Mouse (Mus musculus) MEL (cell line): Measurements from ENCODE around the gene Grap. TPM values are rescaled to one million over a fixed set of nuclear protein-coding genes. Genes with fewer than 3 reads are reported as not detected.
A peak's percentile ranks its signal among the peaks of the same experiment; 100 is the strongest.

Experiments
- DNase-seq: peaks from one replicate; pipeline ENCODE4 v3.0.0; 2011; ENCODE audit warnings: low read depth, low spot score
- H3K27ac ChIP-seq: 2 replicates; pipeline ENCODE4 v1.5.1; 2012; ENCODE audit warnings: low read depth, mild to moderate bottlenecking, control low read depth, low read length, moderate library complexity; ENCODE audit not compliant: control insufficient read depth
- H3K27me3 ChIP-seq, 2 experiments: fragments of 150-350 bp in 1 of 2; sonication (generic) in 1 of 2; 2 replicates each; pipeline ENCODE4 v1.6.1; 2012; ENCODE audit warnings: low read length in 2 of 2, mild to moderate bottlenecking in 2 of 2, improper control_type of control experiment in 1 of 2, moderate library complexity in 1 of 2; ENCODE audit not compliant: insufficient read depth in 2 of 2, control insufficient read depth in 1 of 2
- H3K36me3 ChIP-seq, 2 experiments: 2 replicates each; pipeline ENCODE4 v1.6.1; 2012 to 2014; ENCODE audit warnings: low read length in 2 of 2, improper control_type of control experiment in 1 of 2, inconsistent platforms in 1 of 2, mild to moderate bottlenecking in 1 of 2; ENCODE audit not compliant: insufficient read depth in 2 of 2, control insufficient read depth in 1 of 2
- H3K4me1 ChIP-seq, 2 experiments: fragments of 150-350 bp in 1 of 2; sonication (generic) in 1 of 2; 2 replicates each; pipeline ENCODE4 v1.6.1; 2012; ENCODE audit warnings: low read length in 2 of 2, improper control_type of control experiment in 1 of 2, mild to moderate bottlenecking in 1 of 2; ENCODE audit not compliant: insufficient read depth in 2 of 2, control insufficient read depth in 1 of 2
- H3K4me3 ChIP-seq, 2 experiments: fragments of 150-350 bp in 1 of 2; sonication (generic) in 1 of 2; 2 replicates each; pipeline ENCODE4 v1.5.1; 2012; ENCODE audit warnings: low read depth in 2 of 2, low read length in 2 of 2, mild to moderate bottlenecking in 2 of 2, moderate library complexity in 2 of 2, control low read depth in 1 of 2, improper control_type of control experiment in 1 of 2; ENCODE audit not compliant: control insufficient read depth in 1 of 2, insufficient read depth in 1 of 2
- H3K79me2 ChIP-seq: 2 replicates; pipeline ENCODE4 v1.6.1; 2012; ENCODE audit warnings: mild to moderate bottlenecking, low read length, moderate library complexity; ENCODE audit not compliant: control insufficient read depth, poor library complexity, insufficient read depth
- H3K9ac ChIP-seq: 2 replicates; pipeline ENCODE4 v1.6.1; 2012; ENCODE audit warnings: low read depth, mild to moderate bottlenecking, control low read depth, low read length, moderate library complexity; ENCODE audit not compliant: control insufficient read depth, poor library complexity, severe bottlenecking
- H3K9me3 ChIP-seq: fragments of 150-350 bp; sonication (generic); replicated peaks from 2 replicates; pipeline ENCODE4 v1.6.1; 2012; ENCODE audit warnings: mild to moderate bottlenecking, low read length, improper control_type of control experiment, moderate library complexity; ENCODE audit not compliant: insufficient read depth
- BHLHE40 ChIP-seq: IDR thresholded peaks from 2 replicates; pipeline ENCODE4 v1.6.1; 2012; ENCODE audit warnings: low read depth, mild to moderate bottlenecking, inconsistent platforms, low read length, improper control_type of control experiment, borderline replicate concordance
- CTCF ChIP-seq, 3 experiments: IDR thresholded peaks in 2 of 3; conservative IDR thresholded peaks in 1 of 3; 2 replicates each; pipeline ENCODE4 v1.5.1; 2011 to 2012; ENCODE audit warnings: low read length in 3 of 3, low read depth in 2 of 3, mild to moderate bottlenecking in 2 of 3, improper control_type of control experiment in 1 of 3, inconsistent platforms in 1 of 3, mixed read lengths in 1 of 3, moderate library complexity in 1 of 3; ENCODE audit not compliant: control insufficient read depth in 1 of 3, insufficient read depth in 1 of 3, poor library complexity in 1 of 3, severe bottlenecking in 1 of 3
- ETS1 ChIP-seq: IDR thresholded peaks from 2 replicates; pipeline ENCODE4 v1.6.1; 2012; ENCODE audit warnings: low read depth, mild to moderate bottlenecking, inconsistent platforms, low read length, improper control_type of control experiment, moderate library complexity
- GATA1 ChIP-seq: IDR thresholded peaks from 2 replicates; pipeline ENCODE4 v1.6.1; 2011; ENCODE audit warnings: low read depth, low read length, improper control_type of control experiment
- HCFC1 ChIP-seq: IDR thresholded peaks from 2 replicates; pipeline ENCODE4 v1.6.1; 2012; ENCODE audit warnings: low read depth, mild to moderate bottlenecking, inconsistent platforms, low read length, improper control_type of control experiment, moderate library complexity
- JUND ChIP-seq: IDR thresholded peaks from 2 replicates; pipeline ENCODE4 v1.6.1; 2011; ENCODE audit warnings: low read depth, mild to moderate bottlenecking, improper control_type of control experiment, low read length
- KAT2A ChIP-seq: conservative IDR thresholded peaks from 2 replicates; pipeline ENCODE4 v1.6.1; 2012; ENCODE audit warnings: low read depth, low read length, improper control_type of control experiment, inconsistent platforms
- MAFK ChIP-seq: IDR thresholded peaks from 2 replicates; pipeline ENCODE4 v1.6.1; 2011; ENCODE audit warnings: low read depth, mild to moderate bottlenecking, low read length, improper control_type of control experiment, borderline replicate concordance
- MAX ChIP-seq: IDR thresholded peaks from 2 replicates; pipeline ENCODE4 v1.6.1; 2011; ENCODE audit warnings: low read length, improper control_type of control experiment
- MAZ ChIP-seq: IDR thresholded peaks from 2 replicates; pipeline ENCODE4 v1.6.1; 2012; ENCODE audit warnings: low read depth, mild to moderate bottlenecking, inconsistent platforms, low read length, improper control_type of control experiment
- MXI1 ChIP-seq: IDR thresholded peaks from 2 replicates; pipeline ENCODE4 v1.6.1; 2011; ENCODE audit warnings: mild to moderate bottlenecking, low read depth, low read length, improper control_type of control experiment
- NELFE ChIP-seq: IDR thresholded peaks from 2 replicates; pipeline ENCODE4 v1.6.1; 2011; ENCODE audit warnings: low read depth, low read length, improper control_type of control experiment
- POLR2A ChIP-seq, 2 experiments: IDR thresholded peaks; 2 replicates each; pipeline ENCODE4 v1.6.1; 2011 to 2012; ENCODE audit warnings: low read length in 2 of 2, mild to moderate bottlenecking in 2 of 2, control low read depth in 1 of 2, improper control_type of control experiment in 1 of 2, low read depth in 1 of 2, moderate library complexity in 1 of 2; ENCODE audit not compliant: control insufficient read depth in 1 of 2, insufficient read depth in 1 of 2, poor library complexity in 1 of 2
- POLR2AphosphoS2 ChIP-seq: IDR thresholded peaks from 2 replicates; pipeline ENCODE4 v1.6.1; 2011; ENCODE audit warnings: low read length, improper control_type of control experiment
- POLR2AphosphoS5 ChIP-seq: IDR thresholded peaks from 2 replicates; pipeline ENCODE4 v1.6.1; 2012; ENCODE audit warnings: low read depth, borderline replicate concordance, mild to moderate bottlenecking, inconsistent platforms, low read length, moderate library complexity, mixed read lengths
- RAD21 ChIP-seq: IDR thresholded peaks from 2 replicates; pipeline ENCODE4 v1.6.1; 2011; ENCODE audit warnings: mild to moderate bottlenecking, low read depth, low read length, improper control_type of control experiment
- RCOR1 ChIP-seq: IDR thresholded peaks from 2 replicates; pipeline ENCODE4 v1.6.1; 2012; ENCODE audit warnings: low read depth, mild to moderate bottlenecking, inconsistent platforms, low read length, improper control_type of control experiment
- SMC3 ChIP-seq: IDR thresholded peaks from 2 replicates; pipeline ENCODE4 v1.6.1; 2011; ENCODE audit warnings: low read depth, low read length, improper control_type of control experiment
- TAL1 ChIP-seq: IDR thresholded peaks from 2 replicates; pipeline ENCODE4 v1.6.1; 2012; ENCODE audit warnings: mild to moderate bottlenecking, inconsistent platforms, low read length, moderate library complexity, mixed read lengths
- TBP ChIP-seq: IDR thresholded peaks from 2 replicates; pipeline ENCODE4 v1.8.0; 2011; ENCODE audit warnings: low read depth, low read length, improper control_type of control experiment
- TCF12 ChIP-seq: IDR thresholded peaks from 2 replicates; pipeline ENCODE4 v1.6.1; 2014; ENCODE audit warnings: low read depth, mild to moderate bottlenecking, inconsistent platforms, low read length, improper control_type of control experiment, moderate library complexity
- UBTF ChIP-seq: IDR thresholded peaks from 2 replicates; pipeline ENCODE4 v1.6.1; 2012; ENCODE audit warnings: low read depth, mild to moderate bottlenecking, inconsistent platforms, low read length, improper control_type of control experiment, moderate library complexity, borderline replicate concordance; ENCODE audit not compliant: insufficient read depth
- ZC3H11A ChIP-seq: IDR thresholded peaks from 2 replicates; pipeline ENCODE4 v1.6.1; 2012; ENCODE audit warnings: low read depth, mild to moderate bottlenecking, inconsistent platforms, low read length, improper control_type of control experiment
- ZMIZ1 ChIP-seq: IDR thresholded peaks from 2 replicates; pipeline ENCODE4 v1.6.1; 2012; ENCODE audit warnings: low read depth, mild to moderate bottlenecking, inconsistent platforms, low read length, improper control_type of control experiment, moderate library complexity
- polyA plus RNA-seq, 2 experiments: library from polyadenylated mRNA; stranded (reverse) in 1 of 2; unstranded in 1 of 2; fragments of >175 nt in 1 of 2; fragments of >200 nt in 1 of 2; gene quantifications; 2 replicates each; pipeline versions ENCODE4 v1.2.1 to v1.2.4; 2012; ENCODE audit warnings: low replicate concordance in 2 of 2, low read depth in 1 of 2; ENCODE audit not compliant: insufficient read length in 2 of 2, insufficient read depth in 1 of 2, missing spikeins in 1 of 2
- total RNA-seq: library from RNA; depleted of rRNA; stranded (reverse); fragments of 300-350 nt; gene quantifications from 2 replicates; pipeline ENCODE4 v1.2.3, GENCODE M21; 2012

The Grap gene
- total and polyA plus RNA-seq, 3 experiments = 1.8 to 2.3 TPM; not detected in 1

DNA sequence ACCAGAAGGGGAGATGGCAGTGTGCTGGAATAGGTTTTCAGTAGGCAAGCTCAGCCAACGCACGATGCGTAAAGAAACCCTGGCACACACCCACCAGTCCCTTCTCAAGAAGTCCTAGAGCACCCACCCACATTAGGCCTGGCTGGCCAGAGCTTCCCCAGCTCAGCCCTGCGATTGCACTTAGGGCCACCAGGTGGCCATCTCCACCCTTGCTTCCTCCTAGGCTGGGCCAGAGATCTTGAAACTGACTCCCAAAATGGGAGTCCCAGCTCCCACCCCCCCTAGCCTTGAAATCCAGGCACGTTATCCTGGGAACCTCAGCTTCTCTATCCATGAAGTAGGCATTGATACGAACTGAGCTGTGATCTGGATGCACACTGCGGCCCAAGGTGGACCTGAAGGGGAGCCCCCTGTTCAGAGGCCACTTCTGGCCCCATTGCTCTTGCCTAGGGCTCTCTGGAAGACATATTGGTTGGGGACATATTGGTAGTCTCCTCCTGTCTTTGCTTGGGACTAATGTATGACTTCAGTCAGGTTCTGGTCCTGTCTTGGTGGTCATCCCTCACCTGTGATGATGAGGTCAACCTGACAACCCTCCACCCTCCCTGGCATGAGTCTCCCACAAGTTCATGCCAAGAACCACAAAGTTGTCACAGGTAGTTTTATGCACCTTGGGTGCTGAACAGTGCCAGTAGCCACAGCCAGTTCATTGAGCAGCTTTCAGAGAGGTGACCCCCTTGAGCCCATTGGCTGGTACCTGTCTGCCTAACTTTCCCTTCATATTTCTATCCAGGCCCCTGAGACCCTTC lies 13.1 kb downstream of the Grap start:
- peak; percentile 74 for DNase-seq
- no peak overlapping the region for H3K4me3 ChIP-seq
- H3K36me3 ChIP-seq = no peaks in the 10 kb centered on the region
- H3K9ac ChIP-seq = no peak overlapping the region
- no peaks in the 10 kb centered on the region for H3K4me1 ChIP-seq
- H3K9me3 ChIP-seq = no peaks in the 10 kb centered on the region
- no peak overlapping the region for H3K27ac ChIP-seq
- TF ChIP-seq POLR2A (IDR thresholded peaks at IDR 0.05; ENCODE audit: control insufficient read depth in 1 of 2, insufficient read depth in 1 of 2, low read depth in 1 of 2, low read length in 2 of 2, poor library complexity in 1 of 2) (no peak), TCF12 (no peak), UBTF (no peak), MAZ (no peak), ZMIZ1 (no peak), GATA1 (no peak), MAX (no peak), CTCF (IDR thresholded peaks at IDR 0.05 in 2 of 3, conservative IDR thresholded peaks at IDR 0.05 in 1 of 3; ENCODE audit: control insufficient read depth in 1 of 3, insufficient read depth in 1 of 3, low read depth in 2 of 3, low read length in 3 of 3, poor library complexity in 1 of 3, severe bottlenecking in 1 of 3) (peak; percentile 84 to 91 (median 86)), ZC3H11A (peak; percentile 79), TAL1 (no peak), RAD21 (peak; percentile 75), TBP (no peak), NELFE (no peak), BHLHE40 (no peak), RCOR1 (no peak), HCFC1 (no peak), SMC3 (peak; percentile 95), KAT2A (no peak), ETS1 (no peak), JUND (no peak)
- H3K79me2 ChIP-seq = no peaks in the 10 kb centered on the region
- no peaks in the 10 kb centered on the region for H3K27me3 ChIP-seq

DNA sequence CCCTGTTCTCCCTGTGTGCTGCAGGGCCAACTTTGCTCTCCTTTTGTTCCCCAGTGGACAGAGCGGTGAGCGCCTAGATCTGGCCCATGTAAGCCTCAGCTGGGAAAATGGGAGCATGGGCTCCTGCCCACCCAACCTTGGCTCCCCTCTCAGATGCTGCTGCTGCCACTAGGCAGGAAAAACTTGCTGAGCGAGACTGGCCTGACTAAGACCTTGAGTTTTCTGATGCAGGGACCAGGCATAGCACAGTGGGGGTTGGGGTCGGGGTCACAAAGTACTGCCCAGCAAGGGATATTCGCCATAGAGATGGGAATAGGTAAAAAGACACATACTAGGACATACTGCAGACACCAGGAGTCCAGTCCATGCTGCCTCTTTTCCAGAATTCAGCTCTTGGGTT lies 14.2 kb downstream of the Grap start:
- H3K79me2 ChIP-seq = no peaks in the 10 kb centered on the region
- DNase-seq = no peak
- no peaks in the 10 kb centered on the region for H3K4me1 ChIP-seq
- no peaks in the 10 kb centered on the region for H3K36me3 ChIP-seq
- no peak overlapping the region for H3K4me3 ChIP-seq
- no peaks in the 10 kb centered on the region for H3K27me3 ChIP-seq
- no peaks in the 10 kb centered on the region for H3K9me3 ChIP-seq
- no peak for TF ChIP-seq RCOR1
- no peak for TF ChIP-seq ZMIZ1
- TF ChIP-seq JUND = no peak
- no peak for TF ChIP-seq UBTF
- no peak for TF ChIP-seq MXI1
- no peak for TF ChIP-seq ZC3H11A
- no peak for TF ChIP-seq MAFK
- no peak for TF ChIP-seq BHLHE40
- TF ChIP-seq POLR2AphosphoS5 = no peak
- no peak for TF ChIP-seq TBP
- TF ChIP-seq POLR2AphosphoS2 = no peak
- H3K27ac ChIP-seq = no peak overlapping the region
- no peak overlapping the region for H3K9ac ChIP-seq
